Mouse (Mus musculus) ES-Bruce4 (cell line): ENCODE results near the gene Ttc21b.

ENCODE experiments used
- CTCF ChIP-seq: IDR thresholded peaks from one replicate; pipeline ENCODE4 v1.8.1; 2011; ENCODE audit warnings: low read depth, low read length
- EP300 ChIP-seq: IDR thresholded peaks from 2 replicates; pipeline ENCODE4 v1.6.1; 2011; ENCODE audit warnings: low read depth, low read length; ENCODE audit not compliant: insufficient read depth
- POLR2A ChIP-seq: IDR thresholded peaks from one replicate; pipeline ENCODE4 v1.8.1; 2011; ENCODE audit warnings: low read length; ENCODE audit not compliant: insufficient read depth

- TF ChIP-seq CTCF (no peak), POLR2A (no peak), EP300 (no peak)
Measured at GRCm38 (mm10) chr2:66150531-66150930, 105.9 kb downstream of the Ttc21b start.
